Mouse (Mus musculus) CH12.LX (cell line): ENCODE measurements around the gene Sptlc3. TPM values are rescaled to one million over a fixed set of nuclear protein-coding genes. Genes with fewer than 3 reads are reported as not detected.

Experiments used
- DNase-seq: peaks from one replicate; pipeline ENCODE4 v3.0.0-alpha.2; 2013; ENCODE audit errors: extremely low read depth
- H3K27ac ChIP-seq: 2 replicates; pipeline ENCODE4 v1.5.1; 2012; ENCODE audit warnings: low read depth, mild to moderate bottlenecking, control low read depth, moderate library complexity; ENCODE audit not compliant: insufficient read depth
- H3K27me3 ChIP-seq: replicated peaks from 2 replicates; pipeline ENCODE3; 2012; ENCODE audit warnings: inconsistent platforms
- H3K36me3 ChIP-seq, 2 experiments: replicated peaks in 1 of 2; 2 replicates each; pipeline versions ENCODE3 to v1.6.1; 2012; ENCODE audit warnings: inconsistent platforms in 1 of 2, low read length in 1 of 2, mild to moderate bottlenecking in 1 of 2, mixed read lengths in 1 of 2, moderate library complexity in 1 of 2; ENCODE audit not compliant: control insufficient read depth in 1 of 2, insufficient read depth in 1 of 2
- H3K4me1 ChIP-seq, 2 experiments: 2 replicates each; pipeline ENCODE4 v1.6.1; 2012; ENCODE audit warnings: inconsistent platforms in 1 of 2, moderate library complexity in 1 of 2; ENCODE audit not compliant: insufficient read depth in 2 of 2, control insufficient read depth in 1 of 2
- H3K4me2 ChIP-seq: 2 replicates; pipeline ENCODE4 v1.6.1; 2012; ENCODE audit warnings: low read depth, mild to moderate bottlenecking, control low read depth; ENCODE audit not compliant: poor library complexity, insufficient read depth, severe bottlenecking
- H3K4me3 ChIP-seq, 3 experiments: fragments of 150-350 bp in 1 of 3; sonication (generic) in 1 of 3; replicated peaks in 1 of 3; 2 replicates each; pipeline versions ENCODE3 to v1.5.1; 2011 to 2012; ENCODE audit warnings: low read depth in 2 of 3, low read length in 2 of 3, mild to moderate bottlenecking in 2 of 3, moderate library complexity in 2 of 3, control low read depth in 1 of 3, improper control_type of control experiment in 1 of 3, inconsistent platforms in 1 of 3, mixed read lengths in 1 of 3; ENCODE audit not compliant: poor library complexity in 1 of 3
- H3K79me2 ChIP-seq: replicated peaks from 2 replicates; pipeline ENCODE4 v1.6.1; 2012; ENCODE audit warnings: mild to moderate bottlenecking, moderate library complexity; ENCODE audit not compliant: control insufficient read depth, poor library complexity, insufficient read depth, severe bottlenecking; ENCODE audit errors: extremely low read depth
- H3K9ac ChIP-seq: 2 replicates; pipeline ENCODE4 v1.6.1; 2012; ENCODE audit warnings: low read depth, mild to moderate bottlenecking, control low read depth, moderate library complexity; ENCODE audit not compliant: insufficient read depth
- H3K9me3 ChIP-seq: replicated peaks from 2 replicates; pipeline ENCODE3; 2012; ENCODE audit warnings: low read length, inconsistent platforms, mixed read lengths
- ELF1 ChIP-seq: IDR thresholded peaks from 2 replicates; pipeline ENCODE4 v1.6.1; 2014; ENCODE audit warnings: low read depth, mild to moderate bottlenecking, inconsistent platforms, low read length, improper control_type of control experiment
- EP300 ChIP-seq: IDR thresholded peaks from 2 replicates; pipeline ENCODE4 v1.6.1; 2011; ENCODE audit warnings: low read length, improper control_type of control experiment
- ETS1 ChIP-seq: conservative IDR thresholded peaks from 2 replicates; pipeline ENCODE4 v1.6.1; 2012; ENCODE audit warnings: low read depth, mild to moderate bottlenecking, inconsistent platforms, low read length, improper control_type of control experiment, moderate library complexity
- JUN ChIP-seq: IDR thresholded peaks from 2 replicates; pipeline ENCODE4 v1.6.1; 2011; ENCODE audit warnings: low read depth, mild to moderate bottlenecking, low read length, improper control_type of control experiment, moderate library complexity; ENCODE audit not compliant: insufficient read depth
- JUND ChIP-seq: conservative IDR thresholded peaks from 2 replicates; pipeline ENCODE4 v1.6.1; 2011; ENCODE audit warnings: low read depth, low read length, improper control_type of control experiment
- KAT2A ChIP-seq: IDR thresholded peaks from 2 replicates; pipeline ENCODE4 v1.6.1; 2012; ENCODE audit warnings: low read length, improper control_type of control experiment, inconsistent platforms; ENCODE audit not compliant: insufficient replicate concordance
- MAFK ChIP-seq: IDR thresholded peaks from 2 replicates; pipeline ENCODE4 v1.6.1; 2011; ENCODE audit warnings: low read length, improper control_type of control experiment; ENCODE audit not compliant: insufficient replicate concordance
- MAZ ChIP-seq: IDR thresholded peaks from 2 replicates; pipeline ENCODE4 v1.6.1; 2012; ENCODE audit warnings: low read depth, mild to moderate bottlenecking, inconsistent platforms, low read length, improper control_type of control experiment, moderate library complexity
- MXI1 ChIP-seq: IDR thresholded peaks from 2 replicates; pipeline ENCODE4 v1.6.1; 2011; ENCODE audit warnings: mild to moderate bottlenecking, low read depth, low read length, improper control_type of control experiment
- POLR2AphosphoS2 ChIP-seq: IDR thresholded peaks from 2 replicates; pipeline ENCODE4 v1.6.1; 2011; ENCODE audit warnings: low read depth, low read length, improper control_type of control experiment
- RAD21 ChIP-seq: IDR thresholded peaks from 2 replicates; pipeline ENCODE4 v1.6.1; 2011; ENCODE audit warnings: low read depth, mild to moderate bottlenecking, low read length, improper control_type of control experiment, moderate library complexity
- RCOR1 ChIP-seq: conservative IDR thresholded peaks from 2 replicates; pipeline ENCODE4 v1.6.1; 2012; ENCODE audit warnings: low read depth, mild to moderate bottlenecking, inconsistent platforms, low read length, improper control_type of control experiment
- TBP ChIP-seq: conservative IDR thresholded peaks from 2 replicates; pipeline ENCODE4 v1.6.1; 2011; ENCODE audit warnings: low read depth, low read length, improper control_type of control experiment
- TCF12 ChIP-seq: IDR thresholded peaks from 2 replicates; pipeline ENCODE4 v1.6.1; 2014; ENCODE audit warnings: low read depth, mild to moderate bottlenecking, inconsistent platforms, low read length, improper control_type of control experiment
- USF2 ChIP-seq: conservative IDR thresholded peaks from 2 replicates; pipeline ENCODE4 v1.6.1; 2011; ENCODE audit warnings: low read depth, low read length, improper control_type of control experiment
- ZKSCAN1 ChIP-seq: IDR thresholded peaks from 2 replicates; pipeline ENCODE4 v1.6.1; 2012; ENCODE audit warnings: low read depth, inconsistent platforms, low read length, improper control_type of control experiment, borderline replicate concordance
- ZMIZ1 ChIP-seq: IDR thresholded peaks from 2 replicates; pipeline ENCODE4 v1.6.1; 2012; ENCODE audit warnings: low read depth, mild to moderate bottlenecking, inconsistent platforms, low read length, improper control_type of control experiment
- ZNF384 ChIP-seq: IDR thresholded peaks from 2 replicates; pipeline ENCODE4 v1.6.1; 2012; ENCODE audit warnings: low read depth, low read length, improper control_type of control experiment, inconsistent platforms
- dilution Hi-C: fragments of 300-500 bp; cut with MboI; formaldehyde crosslinking; loops from 2 replicates; pipeline ENCODE4 v1.14.3; 2020; ENCODE audit warnings: low sequenced_read_pairs; ENCODE audit not compliant: extremely low pct_unique_long_range_greater_than_20kb, extremely low pct_ligation_motif_present
- in situ Hi-C: fragments of 300-500 bp; cut with MboI; formaldehyde crosslinking; loops from 3 replicates; pipeline ENCODE4 v1.14.3; 2019; ENCODE audit warnings: low sequenced_read_pairs, low pct_ligation_motif_present, low pct_unique_long_range_greater_than_20kb, mixed read lengths
- polyA plus RNA-seq: library from polyadenylated mRNA; unstranded; fragments of >175 nt; gene quantifications from 2 replicates; pipeline ENCODE4 v1.2.1, GENCODE M21; 2012; ENCODE audit warnings: low read depth; ENCODE audit not compliant: insufficient read length
- total RNA-seq, 2 experiments: library from RNA; depleted of rRNA; stranded (reverse); fragments of 300-350 nt in 1 of 2; fragments of >200 nt in 1 of 2; gene quantifications; 2 replicates each; pipeline ENCODE4 v1.2.3; 2012 to 2014

Gene Sptlc3
- total and polyA plus RNA-seq, 3 experiments = not detected

DNA sequence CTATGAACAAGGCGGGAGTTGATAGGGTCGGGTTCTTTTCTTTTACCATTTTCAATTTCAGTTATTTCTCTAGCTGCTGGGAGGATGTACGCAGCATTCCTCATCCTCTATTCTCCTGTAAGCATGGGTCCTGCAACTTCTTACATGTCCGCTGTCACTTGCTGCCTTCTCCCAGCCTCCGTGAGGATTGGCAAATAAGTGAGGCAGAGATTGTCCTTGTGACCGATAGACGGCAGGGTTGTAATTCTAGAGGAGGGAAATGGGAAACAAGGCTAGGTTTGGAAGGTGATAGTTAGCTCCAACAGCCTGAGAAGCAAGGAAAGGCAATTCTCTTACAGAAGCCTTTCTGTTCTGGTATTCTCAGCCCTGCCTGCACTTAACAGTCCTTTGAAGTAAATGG lies 98.4 kb downstream of the Sptlc3 start:
- no peak overlapping the region for H3K27ac ChIP-seq
- H3K4me1 ChIP-seq = no peaks in the 10 kb centered on the region
- no peak for DNase-seq
- no peak for TF ChIP-seq ELF1
- TF ChIP-seq MAFK = no peak
- H3K4me3 ChIP-seq = no peak overlapping the region
- dilution Hi-C loops (no loop called here), in situ Hi-C loops (loop anchor here (10.0 to 25.0 kb wide), 3 partner anchors 133 to 370 kb away; no protein-coding TSS in a partner anchor)
- H3K79me2 ChIP-seq = no peaks in the 10 kb centered on the region
- no peak overlapping the region for H3K9ac ChIP-seq
- H3K36me3 ChIP-seq = no peaks in the 10 kb centered on the region
- no peaks in the 10 kb centered on the region for H3K9me3 ChIP-seq
- H3K4me2 ChIP-seq = no peak overlapping the region
- H3K27me3 ChIP-seq = peaks cover 21% of the 10 kb centered on the region

DNA sequence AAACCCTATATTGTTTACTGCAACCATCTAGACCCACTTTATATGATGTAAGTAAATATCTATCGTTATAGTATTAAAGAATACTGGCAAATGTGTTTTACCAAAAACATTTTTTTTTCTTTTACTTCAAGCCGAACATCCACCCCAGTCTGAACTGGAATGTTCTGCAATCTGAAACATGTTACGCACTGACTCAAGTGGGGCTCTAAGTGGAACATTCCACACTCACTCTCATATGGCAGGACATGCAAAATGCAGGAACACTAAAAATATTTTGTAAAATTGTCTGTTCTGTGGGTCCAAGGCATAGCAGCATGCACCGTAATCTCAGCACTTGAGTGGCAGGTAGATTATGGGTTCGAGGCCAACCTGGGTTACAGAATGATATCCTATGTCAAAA lies 103.5 kb downstream of the Sptlc3 start:
- dilution Hi-C loops (no loop called here), in situ Hi-C loops (loop anchor here (10.0 to 25.0 kb wide), 3 partner anchors 128 to 365 kb away; no protein-coding TSS in a partner anchor)
- Histone ChIP-seq H3K4me2 (no peak overlapping the region), H3K27ac (no peak overlapping the region), H3K36me3 (no peaks in the 10 kb centered on the region), H3K27me3 (peaks cover 35% of the 10 kb centered on the region), H3K4me1 (no peaks in the 10 kb centered on the region), H3K9ac (no peak overlapping the region), H3K9me3 (no peaks in the 10 kb centered on the region), H3K79me2 (no peaks in the 10 kb centered on the region), H3K4me3 (no peak overlapping the region)
- DNase-seq = no peak
- TF ChIP-seq ZMIZ1 = no peak
- no peak for TF ChIP-seq TBP

- no peak for DNase-seq
- H3K9me3 ChIP-seq = no peaks in the 10 kb centered on the region
- no peak for TF ChIP-seq KAT2A
- no peak for TF ChIP-seq MAFK
- in situ Hi-C loops = no loop called here
- H3K4me1 ChIP-seq = no peaks in the 10 kb centered on the region
- no peak overlapping the region for H3K9ac ChIP-seq
- dilution Hi-C loops = no loop called here
- no peak overlapping the region for H3K4me3 ChIP-seq
- H3K27ac ChIP-seq = no peak overlapping the region
- H3K4me2 ChIP-seq = no peak overlapping the region
- no peaks in the 10 kb centered on the region for H3K79me2 ChIP-seq
- H3K36me3 ChIP-seq = no peaks in the 10 kb centered on the region
- H3K27me3 ChIP-seq = peaks cover 26% of the 10 kb centered on the region
Observed at GRCm38 (mm10) chr2:139601543-139602194, 108.0 kb downstream of the Sptlc3 start.

- no peak for TF ChIP-seq POLR2AphosphoS2
- TF ChIP-seq ELF1 = no peak
- no peak for TF ChIP-seq ZKSCAN1
- no peak for TF ChIP-seq USF2
- no peak for TF ChIP-seq JUN
- no peak for TF ChIP-seq TCF12
- no peak for TF ChIP-seq RAD21
- TF ChIP-seq ETS1 = no peak
- TF ChIP-seq EP300 = no peak
- no peak for TF ChIP-seq MAFK
- TF ChIP-seq MXI1 = no peak
- no peak for TF ChIP-seq JUND
- TF ChIP-seq MAZ = no peak
- TF ChIP-seq ZNF384 = no peak
- TF ChIP-seq RCOR1 = no peak
- TF ChIP-seq, all 38 proteins: peak for 0
- Histone ChIP-seq H3K4me3 (no peak overlapping the region), H3K4me2 (no peak overlapping the region), H3K9ac (no peak overlapping the region), H3K9me3 (no peaks in the 10 kb centered on the region), H3K27me3 (peaks cover 32% of the 10 kb centered on the region), H3K27ac (no peak overlapping the region), H3K4me1 (no peaks in the 10 kb centered on the region), H3K79me2 (no peaks in the 10 kb centered on the region), H3K36me3 (no peaks in the 10 kb centered on the region)
- in situ Hi-C loops = no loop called here
- no peak for DNase-seq
- dilution Hi-C loops = no loop called here
Observed at GRCm38 (mm10) chr2:139608167-139608566, 114.5 kb downstream of the Sptlc3 start.
